Mouse (Mus musculus): ENCODE measurements around the gene Lrmp. TPM values are rescaled to one million over a fixed set of nuclear protein-coding genes. Genes with fewer than 3 reads are reported as not detected.
"Not testable (repeated sequence)": the region's sequence is repeated elsewhere in the genome, so short reads cannot be mapped to it uniquely, and the experiment has no call there.

Gene Lrmp
- 5.9 and 7.9 TPM in 2 replicates for polyA plus RNA-seq (2012; rRNA removed)

GRCm38 (mm10) chr6:145115476-145116097 lies at the start of gene Lrmp:
Gene Lrmp, plus strand, starts transcription at chr6:145115653.
- DNase-seq (ENCODE audit: low spot score), result no peak

- no peak for DNase-seq (ENCODE audit: low spot score)
Observed at GRCm38 (mm10) chr6:145066416-145066815, 49.0 kb upstream of the Lrmp start.

GRCm38 (mm10) chr6:145067679-145068078 lies 47.8 kb upstream of the Lrmp start:
- no peak for DNase-seq (ENCODE audit: low spot score)

- no peak for DNase-seq (ENCODE audit: low spot score)
Observed at GRCm38 (mm10) chr6:145069397-145069796, 46.1 kb upstream of the Lrmp start.

GRCm38 (mm10) chr6:145069921-145070320 lies 45.5 kb upstream of the Lrmp start:
- no peak for DNase-seq (ENCODE audit: low spot score)

GRCm38 (mm10) chr6:145074461-145074860 lies 41.0 kb upstream of the Lrmp start:
- DNase-seq (ENCODE audit: low spot score), result no peak

- DNase-seq (ENCODE audit: low spot score), result no peak
Observed at GRCm38 (mm10) chr6:145075088-145075547, 40.3 kb upstream of the Lrmp start.

- no peak for DNase-seq (ENCODE audit: low spot score)
Observed at GRCm38 (mm10) chr6:145075548-145076224, 39.8 kb upstream of the Lrmp start, which contains the start of gene Bcat1. Gene Bcat1, minus strand, starts transcription at chr6:145076184.

- DNase-seq (ENCODE audit: low spot score), result no peak
Observed at GRCm38 (mm10) chr6:145076286-145076685, 39.2 kb upstream of the Lrmp start.

- no peak for DNase-seq (ENCODE audit: low spot score)
Observed at GRCm38 (mm10) chr6:145079087-145079759, 36.2 kb upstream of the Lrmp start.

- no peak for DNase-seq (ENCODE audit: low spot score)
Observed at GRCm38 (mm10) chr6:145081721-145082120, 33.7 kb upstream of the Lrmp start.

- DNase-seq (ENCODE audit: low spot score), result no peak
Observed at GRCm38 (mm10) chr6:145084343-145085117, 30.9 kb upstream of the Lrmp start.

GRCm38 (mm10) chr6:145088451-145089113 lies 26.9 kb upstream of the Lrmp start:
- DNase-seq (ENCODE audit: low spot score), result no peak

- DNase-seq (ENCODE audit: low spot score), result no peak
Observed at GRCm38 (mm10) chr6:145089373-145089772, 26.1 kb upstream of the Lrmp start.

GRCm38 (mm10) chr6:145090201-145090863 lies 25.1 kb upstream of the Lrmp start:
- no peak for DNase-seq (ENCODE audit: low spot score)

- no peak for DNase-seq (ENCODE audit: low spot score)
Observed at GRCm38 (mm10) chr6:145090928-145091327, 24.5 kb upstream of the Lrmp start.

GRCm38 (mm10) chr6:145091998-145092397 lies 23.5 kb upstream of the Lrmp start:
- no peak for DNase-seq (ENCODE audit: low spot score)

- not testable (repeated sequence) for DNase-seq (ENCODE audit: low spot score)
Observed at GRCm38 (mm10) chr6:145093038-145093622, 22.3 kb upstream of the Lrmp start.

GRCm38 (mm10) chr6:145094431-145094830 lies 21.0 kb upstream of the Lrmp start:
- DNase-seq (ENCODE audit: low spot score), result no peak

- DNase-seq (ENCODE audit: low spot score), result no peak
Observed at GRCm38 (mm10) chr6:145100923-145101322, 14.5 kb upstream of the Lrmp start.
